Mouse (Mus musculus): ENCODE results near the gene Rrn3.
"Not testable (repeated sequence)": the region's sequence is repeated elsewhere in the genome, so short reads cannot be mapped to it uniquely, and the experiment has no call there.

Gene Rrn3

DNA sequence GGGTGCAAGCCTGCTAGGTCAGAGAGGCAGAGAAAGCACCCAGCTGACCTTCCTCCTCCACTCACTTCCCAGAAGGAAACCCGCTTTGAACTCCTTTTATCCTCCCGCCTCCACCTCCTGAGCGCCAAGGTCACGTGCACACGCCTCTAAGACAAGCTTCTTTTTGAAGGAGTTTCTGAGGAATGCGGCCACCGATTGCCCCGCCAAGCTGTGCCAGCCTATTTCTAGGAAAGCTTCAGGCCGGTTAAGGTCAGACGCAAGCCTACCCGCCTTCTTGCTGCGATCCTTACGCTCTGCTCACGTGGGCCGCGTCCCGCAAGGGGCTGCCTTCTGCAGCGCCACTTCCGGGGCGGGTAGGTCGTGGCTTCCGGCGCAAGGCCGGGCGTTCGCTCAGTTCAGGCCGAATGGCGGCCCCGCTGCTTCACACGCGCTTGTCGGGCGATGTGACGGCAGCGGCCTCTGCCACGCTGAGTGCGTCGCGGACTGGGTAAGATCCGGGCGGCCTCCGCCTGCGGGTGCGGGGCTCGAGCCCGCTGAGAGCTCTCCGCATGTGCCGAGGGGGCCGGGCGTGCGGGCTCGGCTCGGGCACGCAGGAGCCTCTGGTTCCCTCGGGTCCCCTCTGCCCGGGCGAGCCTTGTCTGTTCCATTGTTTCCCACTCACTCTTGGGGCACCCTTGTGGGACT is at the start of gene Rrn3:
TSS of gene Rrn3 (plus strand) at position 356 of the 684 bp plus-strand sequence.
- peak; percentile 79 to 81 for DNase-seq

GRCm38 (mm10) chr16:13732786-13733185 is 47.7 kb upstream of the Rrn3 start:
- no peak for DNase-seq

GRCm38 (mm10) chr16:13733518-13734137 is 46.9 kb upstream of the Rrn3 start:
- peak; percentile 23 to 35 for DNase-seq

DNA sequence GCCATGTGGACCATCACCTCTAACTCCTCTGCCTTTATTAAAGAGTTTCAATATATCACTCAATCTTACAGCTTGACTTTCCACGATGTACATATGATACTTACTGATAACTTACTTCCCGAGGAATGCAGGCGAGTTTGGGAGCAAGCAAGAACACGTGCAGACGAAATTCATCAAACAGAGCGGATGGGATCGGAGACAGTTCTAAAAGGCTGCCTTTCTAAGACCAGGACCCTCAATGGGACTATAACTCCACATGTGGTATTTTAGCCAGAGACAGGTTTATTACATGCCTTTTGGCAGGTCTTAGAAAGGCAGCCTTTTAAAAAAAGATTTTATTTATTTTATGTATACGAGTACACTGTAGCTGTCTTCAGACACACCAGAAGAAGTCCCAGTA is 44.5 kb upstream of the Rrn3 start:
- no peak for DNase-seq

GRCm38 (mm10) chr16:13739044-13739443 is 41.5 kb upstream of the Rrn3 start:
- DNase-seq = not testable (repeated sequence)

DNA sequence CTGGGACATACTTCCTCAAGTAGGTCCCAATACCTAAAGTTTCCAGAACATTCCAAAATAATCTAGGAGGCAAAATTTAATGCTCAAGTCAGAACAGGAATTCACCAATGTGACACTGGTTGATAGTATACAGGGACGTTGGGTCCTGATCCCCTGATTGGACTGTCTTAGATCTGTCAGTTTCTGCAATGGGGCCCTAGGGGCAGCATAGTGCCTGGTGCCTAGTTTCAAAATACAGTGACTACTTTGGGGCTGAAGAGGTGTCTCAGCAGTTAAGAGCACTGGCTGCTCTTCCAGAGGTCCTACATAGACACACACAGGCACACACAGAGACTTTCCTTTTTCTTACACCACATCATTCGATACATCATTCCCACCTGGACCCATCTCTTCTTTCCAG is 39.7 kb upstream of the Rrn3 start:
- no peak for DNase-seq

GRCm38 (mm10) chr16:13747708-13748107 is 32.8 kb upstream of the Rrn3 start:
- no peak for DNase-seq

- DNase-seq = no peak
Measured at GRCm38 (mm10) chr16:13748124-13748523, 32.4 kb upstream of the Rrn3 start.

DNA sequence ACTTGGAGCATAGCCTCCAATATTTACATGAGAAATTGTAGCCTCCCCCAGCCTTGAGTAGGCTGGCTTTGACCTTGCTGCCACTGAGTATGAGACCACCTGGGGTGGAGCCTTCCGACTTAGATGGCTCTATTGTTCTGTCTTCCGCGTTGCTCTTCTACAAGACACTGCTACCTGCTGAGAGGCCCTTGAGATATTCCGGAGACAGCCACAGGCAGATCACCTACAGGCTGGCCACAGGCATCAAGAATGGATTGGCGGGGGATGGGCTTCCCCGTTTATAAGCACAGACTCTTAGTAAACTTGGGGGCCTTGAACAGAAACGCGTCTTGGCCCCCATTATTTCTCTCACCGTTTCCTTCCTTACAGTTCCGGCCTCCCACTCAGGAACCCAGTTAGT is 31.7 kb upstream of the Rrn3 start:
- DNase-seq = not testable (repeated sequence)

- DNase-seq = no peak
Measured at GRCm38 (mm10) chr16:13749306-13749705, 31.2 kb upstream of the Rrn3 start.

GRCm38 (mm10) chr16:13749981-13750380 is 30.5 kb upstream of the Rrn3 start:
- DNase-seq = no peak

DNA sequence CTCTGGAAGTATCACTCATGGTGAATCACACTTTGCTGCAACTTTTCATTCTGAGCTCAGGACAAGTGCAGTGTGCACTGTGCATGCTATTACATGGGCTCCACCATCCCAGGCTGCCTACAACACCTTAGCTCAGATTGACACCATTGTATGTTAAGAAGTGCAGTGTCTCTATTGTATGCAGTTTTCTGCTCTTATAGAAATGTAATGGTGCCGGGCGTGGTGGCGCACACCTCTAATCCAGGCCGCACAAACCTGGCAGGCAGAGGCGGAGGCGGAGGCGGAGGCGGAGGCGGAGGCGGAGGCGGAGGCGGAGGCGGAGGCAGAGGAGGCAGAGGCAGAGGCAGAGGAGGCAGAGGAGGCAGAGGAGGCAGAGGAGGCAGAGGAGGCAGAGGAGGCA is 29.9 kb upstream of the Rrn3 start:
- DNase-seq = no peak

DNA sequence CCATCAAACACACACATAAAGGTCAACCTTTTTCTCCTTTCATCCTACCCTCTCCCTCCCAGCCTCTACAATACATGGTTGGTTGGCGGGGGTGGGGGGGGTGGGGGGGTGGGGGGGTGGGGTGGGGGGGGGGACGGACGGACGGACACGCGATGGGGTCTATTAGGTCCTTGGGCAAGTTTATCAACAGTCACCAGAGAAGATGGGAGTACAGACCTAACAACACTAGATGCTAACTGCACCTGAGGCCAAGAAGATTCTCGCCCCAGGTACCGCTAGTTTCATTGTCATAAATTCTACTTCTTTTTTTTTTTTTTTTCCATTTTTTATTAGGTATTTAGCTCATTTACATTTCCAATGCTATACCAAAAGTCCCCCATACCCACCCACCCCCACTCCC is 26.5 kb upstream of the Rrn3 start:
- no peak for DNase-seq

DNA sequence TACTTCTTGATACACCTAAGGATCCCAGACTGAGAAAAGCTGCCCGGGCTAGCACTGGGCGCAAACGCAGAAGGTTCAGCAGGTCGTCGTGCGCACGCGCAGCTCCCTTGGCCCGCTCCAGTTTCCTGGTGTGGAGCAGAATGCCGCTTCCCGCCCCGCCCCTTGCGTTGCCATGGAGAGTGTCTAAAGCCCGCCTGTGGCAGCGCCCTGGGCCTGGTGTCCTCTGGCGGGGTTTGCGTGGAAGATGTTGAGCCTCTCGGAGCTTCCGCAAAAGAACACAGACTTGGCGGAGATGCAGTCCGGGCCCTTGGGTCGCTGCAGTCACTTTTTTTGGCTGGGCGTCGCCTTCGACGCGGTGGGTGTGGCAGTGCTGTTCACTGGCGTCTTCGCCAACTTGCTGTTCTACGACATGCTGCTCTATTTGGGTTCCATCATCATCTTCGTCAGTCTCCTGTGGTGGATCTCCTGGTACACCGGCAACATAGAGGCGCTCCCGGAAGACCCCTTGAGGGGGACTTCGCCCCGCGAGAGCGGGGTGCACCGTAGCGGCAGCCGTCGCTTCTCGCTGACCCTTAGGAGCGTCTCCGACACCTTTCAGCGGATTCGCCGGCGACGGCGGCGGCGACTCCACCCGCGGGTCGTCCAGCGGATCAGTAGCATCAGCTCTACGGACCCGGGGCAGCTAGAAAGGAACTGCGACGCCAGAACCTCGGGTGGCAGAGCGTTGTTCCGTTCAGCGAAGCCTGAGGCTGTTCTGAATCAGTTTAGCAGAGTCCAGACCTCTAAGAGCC is 25.9 kb upstream of the Rrn3 start:
- DNase-seq = peak; percentile 87 to 90

DNA sequence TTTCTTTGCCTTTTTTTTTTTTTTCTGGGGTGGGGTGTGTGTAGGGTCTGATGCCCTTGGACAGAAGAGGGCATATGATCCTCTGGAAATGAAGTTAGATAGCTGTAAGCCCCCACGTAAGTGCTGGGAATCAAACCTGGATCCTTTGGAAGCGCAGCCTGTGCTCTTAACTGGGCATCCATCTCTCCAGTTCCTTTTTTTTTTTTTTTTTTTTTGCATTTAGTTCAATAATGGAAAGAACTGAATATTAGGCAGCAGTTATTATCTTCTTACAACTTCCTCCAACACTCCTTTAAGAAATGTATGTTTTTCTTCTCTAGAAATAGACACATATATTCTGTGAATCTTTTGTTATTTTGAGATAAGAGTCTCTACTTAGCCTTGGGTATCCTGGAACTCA is 22.7 kb upstream of the Rrn3 start:
- DNase-seq = no peak

- DNase-seq = not testable (repeated sequence)
Measured at GRCm38 (mm10) chr16:13762807-13763206, 17.7 kb upstream of the Rrn3 start.

- DNase-seq = no peak
Measured at GRCm38 (mm10) chr16:13764519-13764918, 16.0 kb upstream of the Rrn3 start.

GRCm38 (mm10) chr16:13766367-13766766 is 14.1 kb upstream of the Rrn3 start:
- no peak for DNase-seq

DNA sequence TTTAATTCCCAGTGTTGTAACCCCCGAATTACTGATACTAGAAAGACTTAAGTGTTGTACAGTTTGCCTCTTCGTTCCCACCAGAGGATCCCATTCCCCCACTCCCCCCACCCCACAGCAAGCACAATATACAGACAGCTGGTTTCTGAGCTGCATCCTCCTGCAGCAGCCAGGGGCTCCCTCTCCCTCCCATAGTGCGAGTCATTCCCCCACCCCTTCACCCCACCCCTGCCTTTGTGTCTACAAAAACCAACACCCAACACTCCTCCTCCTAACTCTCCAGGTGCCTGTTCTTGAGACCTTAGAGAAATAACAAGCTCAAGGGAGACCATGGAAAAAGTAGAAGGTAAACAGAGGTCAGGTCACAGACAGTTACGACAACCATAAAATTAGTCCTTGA is 8.9 kb upstream of the Rrn3 start:
- not testable (repeated sequence) for DNase-seq

DNA sequence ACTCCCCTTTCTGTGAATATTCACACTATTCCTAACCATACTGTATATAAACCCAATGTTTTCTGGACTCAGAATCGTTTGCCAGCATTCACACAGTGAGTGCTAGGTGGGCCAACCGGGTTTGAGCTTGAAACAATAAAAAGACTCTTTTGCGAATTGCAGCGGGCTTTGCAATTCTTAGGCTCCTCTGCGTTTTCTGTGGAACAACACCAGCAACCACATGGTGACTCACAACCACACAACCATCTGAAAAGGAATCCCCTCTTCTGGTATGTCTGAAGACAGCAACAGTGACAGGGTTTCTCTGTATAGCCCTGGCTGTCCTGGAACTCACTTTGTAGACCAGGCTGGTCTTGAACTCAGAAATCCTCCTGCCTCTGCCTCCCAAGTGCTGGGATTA is 8.5 kb upstream of the Rrn3 start:
- DNase-seq = not testable (repeated sequence)

GRCm38 (mm10) chr16:13774011-13774410 is 6.5 kb upstream of the Rrn3 start:
- not testable (repeated sequence) for DNase-seq

GRCm38 (mm10) chr16:13774651-13775050 is 5.9 kb upstream of the Rrn3 start:
- DNase-seq = not testable (repeated sequence)

DNA sequence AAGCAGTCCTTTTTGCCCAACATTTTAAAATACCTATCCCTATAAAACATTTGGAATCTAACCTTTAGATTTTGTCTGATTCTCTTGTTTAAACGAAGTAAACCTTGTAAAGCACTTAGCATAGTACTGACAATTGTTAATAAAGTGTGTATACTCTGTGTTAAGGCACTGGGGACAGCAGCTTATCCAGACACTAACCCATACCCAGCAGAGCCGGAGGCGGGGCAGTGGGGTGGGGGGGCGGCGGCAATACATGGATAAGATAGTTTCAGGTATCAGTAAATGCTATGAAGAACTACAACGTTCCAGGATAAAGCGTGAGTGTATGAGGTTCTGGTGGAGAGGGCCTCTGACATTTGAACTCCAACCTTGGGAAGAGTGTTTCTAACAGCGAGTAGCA is 708 bp downstream of the Rrn3 start:
- no peak for DNase-seq

DNA sequence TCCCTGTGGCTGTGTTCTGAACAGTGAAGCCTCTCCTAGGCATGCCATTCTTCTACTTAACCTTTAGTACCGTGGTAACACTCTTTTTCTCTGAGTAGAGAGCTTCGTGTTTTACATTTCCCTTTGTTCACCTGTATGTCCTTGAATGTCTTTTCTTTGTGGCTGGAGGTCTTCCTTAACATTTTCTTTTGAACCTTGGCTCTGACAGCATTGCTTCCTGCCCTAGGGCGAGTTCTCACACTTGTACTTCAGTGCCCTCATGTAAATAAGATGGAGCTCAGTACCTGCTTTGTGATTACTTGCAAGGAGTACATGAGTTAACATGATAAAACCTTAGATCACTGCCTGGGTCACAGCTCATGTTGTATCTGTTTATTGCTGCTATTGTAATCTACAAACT is 5.4 kb downstream of the Rrn3 start:
- no peak for DNase-seq

All from thymus, adult 18-20 months (tissue).